Mouse (Mus musculus): ENCODE results near the gene Dgkk. TPM values are rescaled to one million over a fixed set of nuclear protein-coding genes. Genes with fewer than 3 reads are reported as not detected.

Gene Dgkk
- polyA plus RNA-seq (2015; fragmentation: Nextera tagmentation; extraction: Ambion mirVana) = 0.06 and 0.09 TPM in 2 replicates

GRCm38 (mm10) chrX:6779006-6779405, at the start of gene Dgkk:
Gene Dgkk, plus strand, starts transcription at chrX:6779306.

